Mouse (Mus musculus) megakaryocyte, embryonic 14.5 days (primary cell): Measurements from ENCODE around the gene Mrps7.

Experiments
- FLI1 ChIP-seq: IDR thresholded peaks from 2 replicates; pipeline ENCODE4 v1.6.1; 2012; ENCODE audit warnings: low read length, inconsistent platforms, mixed read lengths
- GATA1 ChIP-seq: IDR thresholded peaks from 3 replicates; pipeline ENCODE4 v1.6.1; 2012; ENCODE audit warnings: mixed read lengths, low read length, inconsistent platforms, borderline replicate concordance

DNA sequence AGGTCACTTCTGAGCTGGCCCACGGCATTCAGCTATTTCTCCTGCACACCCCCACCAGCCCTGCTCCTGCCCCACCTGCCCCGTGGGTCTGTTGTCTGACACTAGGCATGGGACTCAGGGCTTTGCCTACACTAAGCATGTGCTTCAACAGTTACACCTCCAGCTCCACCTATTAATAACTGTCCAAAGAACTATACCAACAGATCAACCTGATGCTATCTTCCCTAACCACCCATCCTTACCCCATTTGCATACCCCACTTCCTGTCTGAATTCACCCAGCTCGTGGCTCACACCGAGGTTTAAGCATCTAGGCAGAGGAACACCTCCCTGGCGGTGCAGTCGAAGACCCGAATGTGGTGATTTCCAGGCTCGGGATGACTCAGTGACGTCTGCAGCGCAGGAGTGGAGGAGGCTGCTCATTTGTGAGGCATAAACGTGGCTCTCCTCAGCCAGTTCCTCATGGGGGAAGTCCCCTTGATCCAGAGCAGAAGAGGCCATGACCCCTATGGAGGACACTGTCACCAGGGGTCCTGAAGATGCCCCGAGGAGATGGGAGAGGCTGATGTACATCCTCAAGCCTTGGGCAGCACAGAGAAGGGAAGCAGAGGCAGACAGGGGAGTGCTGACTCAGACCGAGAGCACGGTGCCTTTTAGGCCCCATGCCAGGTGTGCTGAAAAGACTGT, 37.4 kb downstream of the Mrps7 start:
- TF ChIP-seq GATA1 (no peak), FLI1 (no peak)
